Mouse (Mus musculus) MEL (cell line): ENCODE data around the gene Pip4k2b. TPM values are rescaled to one million over a fixed set of nuclear protein-coding genes. Genes with fewer than 3 reads are reported as not detected.

Experiments used
- DNase-seq: peaks from one replicate; pipeline ENCODE4 v3.0.0; 2011; ENCODE audit warnings: low read depth, low spot score
- H3K27ac ChIP-seq: 2 replicates; pipeline ENCODE4 v1.5.1; 2012; ENCODE audit warnings: low read depth, mild to moderate bottlenecking, control low read depth, low read length, moderate library complexity; ENCODE audit not compliant: control insufficient read depth
- H3K27me3 ChIP-seq, 2 experiments: fragments of 150-350 bp in 1 of 2; sonication (generic) in 1 of 2; 2 replicates each; pipeline ENCODE4 v1.6.1; 2012; ENCODE audit warnings: low read length in 2 of 2, mild to moderate bottlenecking in 2 of 2, improper control_type of control experiment in 1 of 2, moderate library complexity in 1 of 2; ENCODE audit not compliant: insufficient read depth in 2 of 2, control insufficient read depth in 1 of 2
- H3K36me3 ChIP-seq, 2 experiments: 2 replicates each; pipeline ENCODE4 v1.6.1; 2012 to 2014; ENCODE audit warnings: low read length in 2 of 2, improper control_type of control experiment in 1 of 2, inconsistent platforms in 1 of 2, mild to moderate bottlenecking in 1 of 2; ENCODE audit not compliant: insufficient read depth in 2 of 2, control insufficient read depth in 1 of 2
- H3K4me1 ChIP-seq, 2 experiments: fragments of 150-350 bp in 1 of 2; sonication (generic) in 1 of 2; 2 replicates each; pipeline ENCODE4 v1.6.1; 2012; ENCODE audit warnings: low read length in 2 of 2, improper control_type of control experiment in 1 of 2, mild to moderate bottlenecking in 1 of 2; ENCODE audit not compliant: insufficient read depth in 2 of 2, control insufficient read depth in 1 of 2
- H3K4me3 ChIP-seq, 2 experiments: fragments of 150-350 bp in 1 of 2; sonication (generic) in 1 of 2; 2 replicates each; pipeline ENCODE4 v1.5.1; 2012; ENCODE audit warnings: low read depth in 2 of 2, low read length in 2 of 2, mild to moderate bottlenecking in 2 of 2, moderate library complexity in 2 of 2, control low read depth in 1 of 2, improper control_type of control experiment in 1 of 2; ENCODE audit not compliant: control insufficient read depth in 1 of 2, insufficient read depth in 1 of 2
- H3K79me2 ChIP-seq: 2 replicates; pipeline ENCODE4 v1.6.1; 2012; ENCODE audit warnings: mild to moderate bottlenecking, low read length, moderate library complexity; ENCODE audit not compliant: control insufficient read depth, poor library complexity, insufficient read depth
- H3K9ac ChIP-seq: 2 replicates; pipeline ENCODE4 v1.6.1; 2012; ENCODE audit warnings: low read depth, mild to moderate bottlenecking, control low read depth, low read length, moderate library complexity; ENCODE audit not compliant: control insufficient read depth, poor library complexity, severe bottlenecking
- H3K9me3 ChIP-seq: fragments of 150-350 bp; sonication (generic); replicated peaks from 2 replicates; pipeline ENCODE4 v1.6.1; 2012; ENCODE audit warnings: mild to moderate bottlenecking, low read length, improper control_type of control experiment, moderate library complexity; ENCODE audit not compliant: insufficient read depth
- EP300 ChIP-seq, 2 experiments: IDR thresholded peaks; 2 replicates each; pipeline ENCODE4 v1.6.1; 2011; ENCODE audit warnings: improper control_type of control experiment in 2 of 2, low read length in 2 of 2, low read depth in 1 of 2, mild to moderate bottlenecking in 1 of 2
- GATA1 ChIP-seq: IDR thresholded peaks from 2 replicates; pipeline ENCODE4 v1.6.1; 2011; ENCODE audit warnings: low read depth, low read length, improper control_type of control experiment
- KAT2A ChIP-seq: conservative IDR thresholded peaks from 2 replicates; pipeline ENCODE4 v1.6.1; 2012; ENCODE audit warnings: low read depth, low read length, improper control_type of control experiment, inconsistent platforms
- MAX ChIP-seq: IDR thresholded peaks from 2 replicates; pipeline ENCODE4 v1.6.1; 2011; ENCODE audit warnings: low read length, improper control_type of control experiment
- MAZ ChIP-seq: IDR thresholded peaks from 2 replicates; pipeline ENCODE4 v1.6.1; 2012; ENCODE audit warnings: low read depth, mild to moderate bottlenecking, inconsistent platforms, low read length, improper control_type of control experiment
- NELFE ChIP-seq: IDR thresholded peaks from 2 replicates; pipeline ENCODE4 v1.6.1; 2011; ENCODE audit warnings: low read depth, low read length, improper control_type of control experiment
- POLR2AphosphoS2 ChIP-seq: IDR thresholded peaks from 2 replicates; pipeline ENCODE4 v1.6.1; 2011; ENCODE audit warnings: low read length, improper control_type of control experiment
- POLR2AphosphoS5 ChIP-seq: IDR thresholded peaks from 2 replicates; pipeline ENCODE4 v1.6.1; 2012; ENCODE audit warnings: low read depth, borderline replicate concordance, mild to moderate bottlenecking, inconsistent platforms, low read length, moderate library complexity, mixed read lengths
- TBP ChIP-seq: IDR thresholded peaks from 2 replicates; pipeline ENCODE4 v1.8.0; 2011; ENCODE audit warnings: low read depth, low read length, improper control_type of control experiment
- TCF12 ChIP-seq: IDR thresholded peaks from 2 replicates; pipeline ENCODE4 v1.6.1; 2014; ENCODE audit warnings: low read depth, mild to moderate bottlenecking, inconsistent platforms, low read length, improper control_type of control experiment, moderate library complexity
- USF1 ChIP-seq: IDR thresholded peaks from 2 replicates; pipeline ENCODE4 v1.6.1; 2014; ENCODE audit warnings: low read depth, mild to moderate bottlenecking, inconsistent platforms, low read length, improper control_type of control experiment, moderate library complexity
- ZKSCAN1 ChIP-seq: IDR thresholded peaks from 2 replicates; pipeline ENCODE4 v1.6.1; 2012; ENCODE audit warnings: low read depth, mild to moderate bottlenecking, inconsistent platforms, low read length, improper control_type of control experiment, moderate library complexity
- polyA plus RNA-seq, 2 experiments: library from polyadenylated mRNA; stranded (reverse) in 1 of 2; unstranded in 1 of 2; fragments of >175 nt in 1 of 2; fragments of >200 nt in 1 of 2; gene quantifications; 2 replicates each; pipeline versions ENCODE4 v1.2.1 to v1.2.4; 2012; ENCODE audit warnings: low replicate concordance in 2 of 2, low read depth in 1 of 2; ENCODE audit not compliant: insufficient read length in 2 of 2, insufficient read depth in 1 of 2, missing spikeins in 1 of 2
- total RNA-seq: library from RNA; depleted of rRNA; stranded (reverse); fragments of 300-350 nt; gene quantifications from 2 replicates; pipeline ENCODE4 v1.2.3, GENCODE M21; 2012

The Pip4k2b gene
- total and polyA plus RNA-seq, 3 experiments, result 40.2 to 57.3 (median 43.4) TPM

DNA sequence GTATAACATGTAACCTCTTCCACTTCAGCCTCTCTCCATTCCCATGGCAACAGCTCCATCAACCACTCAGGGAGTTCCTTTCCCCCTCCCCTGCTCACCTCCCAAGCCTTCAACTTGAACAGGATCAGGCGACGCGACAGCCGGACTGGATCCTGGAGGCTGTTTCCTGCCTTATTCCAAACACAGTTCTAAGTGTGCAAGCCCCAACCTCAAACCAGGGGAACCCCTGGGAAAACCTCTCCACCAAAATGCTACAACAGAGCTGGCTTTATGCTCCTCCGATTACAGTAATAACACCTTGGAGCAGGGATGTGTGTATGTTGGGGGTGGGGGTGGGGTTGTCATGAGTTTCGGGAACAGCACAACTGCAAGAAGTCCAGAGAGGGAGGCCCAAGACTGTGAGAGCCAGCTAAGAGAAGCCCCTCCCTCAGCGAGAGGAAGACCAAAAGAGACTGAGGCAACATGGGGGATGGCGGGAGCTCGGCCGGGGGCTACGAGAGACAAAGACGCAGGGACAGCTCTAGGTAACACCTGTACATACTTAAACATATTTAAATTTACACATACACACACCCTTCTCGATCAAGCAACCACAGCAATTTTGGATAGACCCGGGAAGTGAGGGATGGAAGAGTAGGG is 46.5 kb downstream of the Pip4k2b start:
- Histone ChIP-seq H3K4me1 (peaks cover 0 to 13% of the 10 kb centered on the region in 2 experiments; a peak in 3 of 4 replicates), H3K4me3 (no peak overlapping the region; a peak in 1 of 4 replicates), H3K27me3 (no peaks in the 10 kb centered on the region)

DNA sequence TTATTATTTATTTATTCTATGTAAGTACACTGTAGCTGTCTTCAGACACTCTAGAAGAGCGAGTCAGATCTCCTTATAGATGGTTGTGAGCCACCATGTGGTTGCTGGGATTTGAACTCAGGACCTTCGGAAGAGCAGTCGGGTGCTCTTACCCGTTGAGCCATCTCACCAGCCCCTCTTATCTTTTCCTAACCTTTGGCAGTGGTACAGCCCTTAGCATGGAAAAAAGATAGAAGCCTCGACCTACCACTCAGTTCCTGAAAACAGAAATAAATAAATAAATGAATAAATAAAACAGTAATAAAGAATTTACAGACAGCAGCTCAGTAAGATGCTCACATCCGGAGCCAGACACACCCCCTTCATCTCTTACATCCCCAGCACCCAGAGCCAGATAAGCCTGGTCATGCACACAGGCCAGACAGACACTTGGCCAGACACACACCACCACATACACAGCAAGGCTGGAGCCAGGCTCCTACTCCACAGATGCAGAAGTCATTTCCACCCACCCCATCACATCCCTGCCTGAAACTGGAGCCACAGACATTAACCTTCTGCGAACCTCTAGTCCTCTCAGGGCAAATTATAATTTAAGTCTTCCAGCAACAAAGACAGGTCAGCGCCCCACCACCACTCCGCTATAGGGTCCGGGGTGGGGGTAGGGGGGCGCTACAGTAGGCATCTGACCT is 47.2 kb downstream of the Pip4k2b start:
- H3K27me3 ChIP-seq, result no peaks in the 10 kb centered on the region
- H3K9ac ChIP-seq, result no peak overlapping the region
- H3K27ac ChIP-seq, result no peak overlapping the region
- TF ChIP-seq TBP (peak; percentile 94), MAZ (no peak), POLR2AphosphoS2 (no peak), EP300 (IDR thresholded peaks at IDR 0.05; ENCODE audit: low read depth in 1 of 2, low read length in 2 of 2) (no peak), ZKSCAN1 (no peak), NELFE (no peak), USF1 (no peak), GATA1 (peak; percentile 46; the same call in 1 of the 2 replicates), KAT2A (no peak), TCF12 (no peak), MAX (no peak)
- DNase-seq, result peak; percentile 47
- no peaks in the 10 kb centered on the region; a peak in 1 of 4 replicates for H3K36me3 ChIP-seq
- peaks cover 0 to 13% of the 10 kb centered on the region in 2 experiments; a peak in 3 of 4 replicates for H3K4me1 ChIP-seq
- H3K9me3 ChIP-seq, result no peaks in the 10 kb centered on the region
- H3K4me3 ChIP-seq, result no peak overlapping the region
- H3K79me2 ChIP-seq, result peaks cover 8% of the 10 kb centered on the region; the same call in 1 of the 2 replicates

More for the DNA sequence above, 46.5 kb downstream of the Pip4k2b start:
- Histone ChIP-seq H3K27ac (no peak overlapping the region), H3K79me2 (peaks cover 8% of the 10 kb centered on the region; the same call in 1 of the 2 replicates), H3K36me3 (no peaks in the 10 kb centered on the region; a peak in 1 of 4 replicates), H3K9me3 (no peaks in the 10 kb centered on the region), H3K9ac (no peak overlapping the region; the same call in 1 of the 2 replicates)
- no peak for TF ChIP-seq POLR2AphosphoS5
- DNase-seq, result no peak

DNA sequence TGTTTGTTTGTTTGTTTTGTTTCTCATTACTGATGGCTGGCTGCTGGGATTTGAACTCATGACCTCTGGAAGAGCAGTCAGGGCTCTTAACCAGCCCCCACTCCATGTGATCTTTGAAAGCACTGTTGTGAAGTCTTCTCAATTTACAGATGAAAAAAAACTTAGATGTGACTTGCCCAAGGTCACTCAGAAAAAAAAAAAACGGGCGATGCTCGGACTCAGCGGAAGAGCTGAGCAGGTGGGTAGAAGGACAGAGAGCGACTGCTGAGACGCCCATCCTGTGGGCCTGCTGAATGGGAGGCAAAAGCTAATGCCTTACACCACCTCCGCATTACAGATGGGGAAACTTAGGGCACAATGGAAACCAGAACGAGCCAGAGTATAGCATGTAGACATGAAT is 47.8 kb downstream of the Pip4k2b start:
- no peak overlapping the region for H3K9ac ChIP-seq
- TF ChIP-seq EP300 (IDR thresholded peaks at IDR 0.05; ENCODE audit: low read depth in 1 of 2, low read length in 2 of 2) (no peak), GATA1 (no peak)
- no peaks in the 10 kb centered on the region for H3K9me3 ChIP-seq
- no peak overlapping the region for H3K27ac ChIP-seq
- no peak for DNase-seq
- peaks cover 0 to 13% of the 10 kb centered on the region in 2 experiments; a peak in 3 of 4 replicates for H3K4me1 ChIP-seq
- no peak overlapping the region for H3K4me3 ChIP-seq
- H3K79me2 ChIP-seq, result peaks cover 8% of the 10 kb centered on the region; the same call in 1 of the 2 replicates
- H3K27me3 ChIP-seq, result no peaks in the 10 kb centered on the region
- H3K36me3 ChIP-seq, result peaks cover 0 to under 1% of the 10 kb centered on the region in 2 experiments; a peak in 2 of 4 replicates
